7 mouse cellular contexts compared by ENCODE assay signal in genomic region chr8:93197685-93198525, GRCm38 (mm10). TPM values are rescaled to one million over a fixed set of nuclear protein-coding genes. Genes with fewer than 3 reads are reported as not detected.
DNase-seq lines count a peak whose midpoint lies in the region; ATAC-seq and TF ChIP-seq lines count a peak whose summit lies in the region.

Gene Ces1d, minus strand, starts transcription at chr8:93197838.

- no peak within 1 kb of the TSS; the same call in 1 of the 2 replicates for H3K9ac ChIP-seq in ES-E14 (ENCODE audit: insufficient read depth, low read depth, low read length, poor library complexity, severe bottlenecking)
- H3K9ac ChIP-seq in lung, embryonic 14.5 days, result 0 out of 2 replicates have a peak within 1 kb of the TSS, but pooled peaks have one; percentile 15
- no peak within 1 kb of the TSS for H3K9ac ChIP-seq in forebrain, embryonic 14.5 days (ENCODE audit: low read length)
- H3K9ac ChIP-seq in midbrain, embryonic 11.5 days (ENCODE audit: low read length), result no peak within 1 kb of the TSS

- no peaks in the 10 kb centered on the region for H3K36me3 ChIP-seq in ES-E14 (ENCODE audit: control insufficient read depth, insufficient read depth, low read length, poor library complexity, severe bottlenecking)
- H3K36me3 ChIP-seq in lung, embryonic 14.5 days (ENCODE audit: insufficient read depth), result no peaks in the 10 kb centered on the region
- H3K36me3 ChIP-seq in forebrain, embryonic 14.5 days (ENCODE audit: control insufficient read depth, insufficient read depth, low read length), result no peaks in the 10 kb centered on the region
- no peaks in the 10 kb centered on the region for H3K36me3 ChIP-seq in midbrain, embryonic 11.5 days (ENCODE audit: control insufficient read depth, insufficient read depth, low read length)

- H3K27ac ChIP-seq in ES-E14 (ENCODE audit: insufficient read depth, low read depth, low read length, poor library complexity, severe bottlenecking), result no peak within 1 kb of the TSS
- H3K27ac ChIP-seq in lung, embryonic 14.5 days (ENCODE audit: low read depth), result peak within 1 kb of the TSS; percentile 76
- no peak within 1 kb of the TSS for H3K27ac ChIP-seq in forebrain, embryonic 14.5 days (ENCODE audit: low read depth, low read length)
- no peak within 1 kb of the TSS for H3K27ac ChIP-seq in midbrain, embryonic 11.5 days (ENCODE audit: low read depth, low read length)

- H3K4me3 ChIP-seq in ES-E14 (ENCODE audit: insufficient read depth in 1 of 2, low read depth in 1 of 2, low read length in 2 of 2, poor library complexity in 1 of 2, severe bottlenecking in 1 of 2), result no peak within 1 kb of the TSS
- H3K4me3 ChIP-seq in lung, embryonic 14.5 days (ENCODE audit: low read depth, low read length), result no peak within 1 kb of the TSS
- H3K4me3 ChIP-seq in forebrain, embryonic 14.5 days (ENCODE audit: low read depth, low read length), result no peak within 1 kb of the TSS
- H3K4me3 ChIP-seq in midbrain, embryonic 11.5 days (ENCODE audit: low read depth, low read length), result no peak within 1 kb of the TSS

- ATAC-seq in lung, embryonic 14.5 days (ENCODE audit: insufficient read depth), result peak; percentile 87
- ATAC-seq in forebrain, embryonic 14.5 days, result no peak
- no peak for ATAC-seq in midbrain, embryonic 11.5 days (ENCODE audit: low FRiP score)

- no peak for DNase-seq in ES-E14 (ENCODE audit: low read depth, low spot score)
- DNase-seq in adipocyte (ENCODE audit: low spot score), result peak; percentile 10
- DNase-seq in heart, postnatal 10 days, result peak in 1 of 2 experiments; percentile 42
- DNase-seq in lung, embryonic 14.5 days, result peak; percentile 80
- DNase-seq in forebrain, embryonic 14.5 days (ENCODE audit: low spot score), result no peak
- no peak for DNase-seq in midbrain, embryonic 11.5 days (ENCODE audit: low spot score, missing footprints)
- no peak for DNase-seq in right cerebral cortex, postnatal 25 days

- H3K4me2 ChIP-seq in lung, embryonic 14.5 days, result peak within 1 kb of the TSS; percentile 52
- no peak within 1 kb of the TSS for H3K4me2 ChIP-seq in forebrain, embryonic 14.5 days (ENCODE audit: low read length)
- H3K4me2 ChIP-seq in midbrain, embryonic 11.5 days, result no peak within 1 kb of the TSS

- intact Hi-C loops in heart, postnatal 10 days (cut with DNase I), result no loop called here

- TF ChIP-seq CTCF in lung, embryonic 14.5 days (IDR thresholded peaks at IDR 0.05; ENCODE audit: low read depth), result no peak

- WGBS in lung, embryonic 14.5 days, result 66% methylated on average over 8 of the region's 8 CpGs
- WGBS in forebrain, embryonic 14.5 days, result 80% methylated on average over 8 of the region's 8 CpGs
- 86% methylated on average over 8 of the region's 8 CpGs for whole genome bisulfite sequencing in midbrain, embryonic 11.5 days

- H3K4me1 ChIP-seq in ES-E14 (ENCODE audit: control insufficient read depth in 2 of 2, insufficient read depth in 2 of 2, low read length in 2 of 2, poor library complexity in 1 of 2), result no peaks in the 10 kb centered on the region
- no peaks in the 10 kb centered on the region for H3K4me1 ChIP-seq in lung, embryonic 14.5 days (ENCODE audit: insufficient read depth)
- no peaks in the 10 kb centered on the region for H3K4me1 ChIP-seq in forebrain, embryonic 14.5 days (ENCODE audit: control insufficient read depth, insufficient read depth, low read length)
- H3K4me1 ChIP-seq in midbrain, embryonic 11.5 days (ENCODE audit: control insufficient read depth, insufficient read depth, low read length), result no peaks in the 10 kb centered on the region

- no peaks in the 10 kb centered on the region for H3K27me3 ChIP-seq in lung, embryonic 14.5 days (ENCODE audit: insufficient read depth, low read length)
- no peaks in the 10 kb centered on the region for H3K27me3 ChIP-seq in forebrain, embryonic 14.5 days (replicated peaks; ENCODE audit: control insufficient read depth, insufficient read depth, low read length)
- H3K27me3 ChIP-seq in midbrain, embryonic 11.5 days (ENCODE audit: control insufficient read depth, insufficient read depth, low read length), result no peaks in the 10 kb centered on the region

- no peaks in the 10 kb centered on the region for H3K9me3 ChIP-seq in ES-E14 (ENCODE audit: control insufficient read depth, insufficient read depth, low read depth, low read length)
- no peaks in the 10 kb centered on the region for H3K9me3 ChIP-seq in lung, embryonic 14.5 days (ENCODE audit: low read depth, low read length)
- H3K9me3 ChIP-seq in forebrain, embryonic 14.5 days (replicated peaks; ENCODE audit: control insufficient read depth, low read length), result no peaks in the 10 kb centered on the region
- no peaks in the 10 kb centered on the region for H3K9me3 ChIP-seq in midbrain, embryonic 11.5 days (ENCODE audit: control insufficient read depth, low read length)

- in situ Hi-C loops in ES-E14 (cut with MboI; ENCODE audit: low sequenced_read_pairs in 2 of 2, unreplicated experiment in 2 of 2), result no loop called here

TF ChIP-seq in ES-E14, 5 proteins besides CTCF, POLR2A, EP300 and RAD21:
- TF ChIP-seq CHD2 (IDR thresholded peaks at IDR 0.05; ENCODE audit: low read depth, low read length), result no peak
- TF ChIP-seq ZNF384 (IDR thresholded peaks at IDR 0.05; ENCODE audit: low read depth, low read length), result peak; percentile 51; the same call in 1 of the 2 replicates
- TF ChIP-seq MAFK (IDR thresholded peaks at IDR 0.05; ENCODE audit: insufficient read depth, low read depth, low read length), result no peak

RNA-seq across cellular contexts. Expression of gene Ces1d, which starts in this region (rescaled TPM):
- total RNA-seq in ES-E14 (2012; rRNA removed), result not detected in 2 replicates
- total RNA-seq in heart, postnatal 10 days (2021), result 10 to 100 TPM; 29.5 to 57.4 TPM
- polyA plus RNA-seq in lung, embryonic 14.5 days (2014; fragmentation: Nextera tagmentation; extraction: Ambion mirVana), result 17.6 and 18.5 TPM in 2 replicates
- polyA plus RNA-seq in forebrain, embryonic 14.5 days (2014; fragmentation: Nextera tagmentation; extraction: Ambion mirVana), result not detected in 2 replicates
- 0.32 TPM in 1 of 2 replicates, not detected in the other for polyA plus RNA-seq in midbrain, embryonic 11.5 days (2014; fragmentation: Nextera tagmentation; extraction: Ambion mirVana)

Comparison
In these comparisons a context has a peak if more than half of its experiments do, and no peak if none do; other contexts are left out.
1. RNA of gene Ces1d (total RNA-seq): 29.5 to 57.4 TPM in heart, postnatal 10 days; not detected in ES-E14; every median in the first group is over 10 times any median in the second.
2. RNA of gene Ces1d (polyA plus RNA-seq): 17.6 to 18.5 TPM in lung, embryonic 14.5 days; 0.32 TPM in midbrain, embryonic 11.5 days and not detected in forebrain, embryonic 14.5 days; every median in the first group is over 10 times any median in the second.
3. DNase-seq: peak in adipocyte (single experiment) and lung, embryonic 14.5 days (single experiment); none in ES-E14 (single experiment), forebrain, embryonic 14.5 days (single experiment), midbrain, embryonic 11.5 days (single experiment) and right cerebral cortex, postnatal 25 days (single experiment).